Mouse (Mus musculus) spleen, postnatal 10 days (tissue): ENCODE measurements around the gene Camk2n2.
A peak's percentile ranks its signal among the peaks of the same experiment; 100 is the strongest.

Experiments
- DNase-seq, 2 experiments: peaks; one replicate each; pipeline ENCODE4 v3.0.0; 2021 to 2022; ENCODE audit warnings: low spot score in 2 of 2

The Camk2n2 gene

GRCm38 (mm10) chr16:20610501-20611356 is 10.4 kb downstream of the Camk2n2 start:
- DNase-seq, result peak; percentile 67 to 74

DNA sequence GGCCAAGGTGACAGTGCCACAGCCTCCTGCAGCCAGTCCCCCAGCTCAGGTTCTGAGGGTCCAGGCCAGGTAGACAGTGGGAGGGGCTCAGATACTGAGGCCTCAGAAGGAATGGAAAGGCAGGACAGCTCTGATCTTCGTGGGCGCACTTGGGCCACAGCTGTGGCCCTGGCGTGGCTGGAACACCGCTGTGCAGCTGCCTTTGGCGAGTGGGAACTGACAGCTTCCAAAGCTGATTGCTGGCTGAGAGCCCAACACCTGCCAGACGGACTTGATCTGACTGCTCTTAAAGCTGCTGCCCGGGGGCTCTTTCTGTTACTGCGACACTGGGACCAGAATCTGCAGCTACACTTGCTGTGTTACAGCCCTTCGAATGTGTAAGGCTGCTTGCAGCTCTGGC is 16.4 kb downstream of the Camk2n2 start:
- no peak for DNase-seq

DNA sequence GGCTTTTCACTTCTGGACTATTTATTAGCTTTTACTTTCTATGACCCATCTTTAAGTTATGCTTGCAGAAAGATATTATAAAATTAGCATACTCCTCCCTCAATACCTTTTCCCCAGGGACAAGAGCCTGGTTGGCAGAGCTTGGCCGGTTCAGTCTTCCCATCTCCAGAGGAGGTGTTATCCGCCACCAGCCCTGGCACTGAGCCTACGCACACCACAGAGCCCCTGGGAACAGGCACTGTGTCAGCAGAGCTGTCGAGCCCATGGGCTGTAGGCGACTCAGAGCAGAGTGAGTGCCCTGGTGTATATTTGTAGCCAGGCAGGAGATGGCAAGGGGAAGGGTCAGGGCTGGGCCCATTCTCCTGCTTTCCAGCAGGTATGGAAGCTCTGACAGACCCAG is 20.6 kb downstream of the Camk2n2 start:
- DNase-seq, result no peak

GRCm38 (mm10) chr16:20596687-20597441 is 24.2 kb downstream of the Camk2n2 start:
- DNase-seq, result no peak

GRCm38 (mm10) chr16:20595737-20596136 is 25.4 kb downstream of the Camk2n2 start:
- DNase-seq, result no peak

DNA sequence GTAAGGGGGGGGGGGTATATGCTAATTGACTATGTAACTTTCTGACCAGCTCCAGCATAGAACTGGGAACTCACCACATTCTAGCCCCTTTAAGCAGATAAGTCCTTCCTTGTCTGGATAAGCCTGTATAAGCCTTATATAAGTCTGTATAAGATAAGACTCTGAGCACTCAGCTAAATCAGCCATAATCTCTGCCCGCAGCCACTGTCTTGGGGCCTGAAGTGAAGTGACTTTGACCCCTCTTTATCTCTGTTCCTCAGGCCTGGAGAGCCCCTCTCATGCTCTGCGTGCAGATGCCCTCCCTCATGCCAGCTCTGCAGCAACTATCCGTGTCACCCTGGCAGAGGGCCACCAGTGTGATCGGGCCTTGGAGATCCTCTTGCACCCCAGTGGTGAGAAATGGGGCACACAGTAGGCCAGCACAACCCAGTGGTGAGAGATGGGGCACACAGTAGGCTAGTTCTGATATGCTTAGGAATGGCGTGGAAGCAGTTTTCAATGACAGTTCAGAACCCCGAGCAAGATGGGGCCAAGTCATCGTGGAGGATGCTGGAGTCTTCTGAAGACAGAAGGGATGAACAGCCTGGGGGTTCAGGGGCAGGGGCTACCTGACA is 25.9 kb downstream of the Camk2n2 start:
- DNase-seq, result no peak

DNA sequence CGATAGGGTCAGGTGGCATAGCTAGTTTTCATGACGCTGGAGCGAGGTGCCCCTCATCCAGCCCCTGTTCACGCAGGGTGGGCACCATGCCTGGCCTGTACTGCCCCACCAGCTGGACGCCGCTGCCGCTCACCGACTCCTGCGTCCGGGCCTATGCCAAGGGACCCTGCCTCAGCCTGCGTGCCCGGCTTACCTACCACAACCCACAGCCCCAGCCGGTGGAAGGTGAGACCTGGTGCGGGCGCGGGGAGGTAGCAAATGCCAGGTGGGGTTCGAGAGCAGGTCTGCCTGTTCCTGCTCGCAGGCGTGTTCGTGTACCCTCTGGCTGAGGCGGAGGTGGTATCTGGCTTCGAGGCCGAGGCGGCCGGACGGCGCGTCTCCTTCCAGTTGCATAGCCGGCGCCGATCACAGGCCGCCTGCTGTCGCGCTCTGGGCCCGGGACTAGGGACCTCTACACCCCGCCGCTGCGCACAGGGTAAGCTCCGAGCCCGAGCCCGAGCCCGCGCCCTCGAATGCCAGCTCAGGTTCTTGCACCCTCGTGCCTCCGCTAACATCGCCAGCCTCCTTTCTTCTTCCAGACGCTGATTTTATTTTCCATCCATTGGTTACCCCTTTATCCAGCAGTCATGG is 29.9 kb downstream of the Camk2n2 start:
- no peak for DNase-seq

DNA sequence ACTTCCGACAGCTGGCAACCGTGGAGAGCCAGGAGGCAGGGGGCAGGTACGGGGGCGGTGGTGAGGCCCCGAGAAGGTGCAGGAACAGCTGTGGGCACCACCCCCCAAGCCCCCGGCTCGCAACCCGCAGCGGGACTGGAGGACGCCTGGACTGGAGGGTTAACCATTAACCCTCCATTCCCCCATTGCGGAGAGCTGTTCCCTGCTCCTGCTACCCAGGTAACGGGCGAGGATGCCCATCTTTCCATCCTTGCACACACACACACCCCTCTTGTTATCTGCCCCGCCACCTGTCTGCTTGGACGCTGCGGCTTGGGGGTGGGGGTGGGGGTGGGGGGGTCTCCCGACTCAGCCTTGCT is 30.4 kb downstream of the Camk2n2 start:
- DNase-seq, result no peak

GRCm38 (mm10) chr16:20589939-20590679 is 31.0 kb downstream of the Camk2n2 start:
- DNase-seq, result no peak

- no peak for DNase-seq
These were observed 31.6 kb downstream of the Camk2n2 start, which contains the start of gene Vwa5b2 for GRCm38 (mm10) chr16:20589366-20589938. Gene Vwa5b2 (plus strand): TSS chr16:20589471.
